Mouse (Mus musculus) spleen, postnatal 36 days (tissue): ENCODE data around the gene Nfatc3.

Source experiments
- DNase-seq, 2 experiments: peaks; one replicate each; pipeline ENCODE4 v3.0.0; 2022; ENCODE audit warnings: low spot score in 2 of 2, mixed read lengths in 1 of 2

Gene Nfatc3

GRCm38 (mm10) chr8:106146014-106146413, 87.4 kb downstream of the Nfatc3 start:
- no peak for DNase-seq

DNA sequence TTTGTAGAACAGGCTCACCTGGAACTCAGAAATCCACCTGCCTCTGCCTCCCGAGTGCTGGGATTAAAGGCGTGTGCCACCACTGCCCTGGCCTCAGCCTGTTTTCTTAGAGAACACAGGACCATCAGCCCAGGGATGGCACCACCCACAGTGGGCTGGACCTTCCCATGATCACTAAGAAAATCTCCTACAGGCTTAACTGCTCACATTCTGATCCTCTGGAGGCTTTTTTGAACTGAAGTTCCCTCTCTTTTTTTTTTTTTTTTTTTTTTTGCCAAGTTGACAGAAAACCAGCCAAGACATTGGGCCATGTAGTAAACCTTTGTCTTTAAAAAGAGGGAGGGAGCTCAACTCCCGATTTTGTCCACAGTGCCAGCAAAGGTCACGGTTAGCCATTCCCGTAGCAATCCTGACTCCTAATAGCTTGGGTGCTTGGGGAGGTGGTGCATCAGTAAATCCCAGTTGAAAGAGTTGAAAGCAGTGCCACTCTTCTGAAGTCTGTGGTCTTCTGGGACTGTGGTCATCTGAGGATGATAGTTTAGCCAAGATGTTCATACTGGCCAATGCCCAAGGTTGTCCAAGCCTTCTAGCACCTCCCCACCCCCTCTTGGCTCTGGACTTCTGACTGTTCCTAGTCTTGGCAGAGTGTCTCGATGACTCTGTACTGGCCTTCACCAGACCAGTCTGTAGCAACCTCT, 89.4 kb downstream of the Nfatc3 start:
- no peak for DNase-seq

- DNase-seq: no peak
These were observed 90.4 kb downstream of the Nfatc3 start for GRCm38 (mm10) chr8:106149025-106149424.

GRCm38 (mm10) chr8:106149801-106150652, 91.4 kb downstream of the Nfatc3 start, which contains the start of gene Pla2g15:
Gene Pla2g15 (plus strand): TSS chr8:106150399.
- peak; percentile 94 to 96 for DNase-seq

DNA sequence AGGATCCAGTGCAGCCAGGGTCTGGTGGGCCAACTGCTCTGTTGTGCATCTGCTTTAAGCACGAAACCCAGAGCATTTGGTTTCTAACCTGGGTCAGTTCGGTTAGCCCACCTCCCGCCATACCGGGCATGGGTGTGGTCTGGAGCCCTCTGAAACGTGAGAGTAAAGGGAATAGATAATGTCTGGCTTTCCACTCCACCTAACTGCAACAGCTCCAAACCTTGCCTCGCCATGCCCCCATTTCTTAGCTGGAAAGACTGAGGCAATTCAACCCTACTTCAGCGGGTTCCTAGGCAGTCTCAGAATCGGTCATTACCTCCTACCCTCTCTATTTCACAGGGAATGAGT, 92.0 kb downstream of the Nfatc3 start:
- DNase-seq: no peak

- DNase-seq: no peak
These were observed 92.4 kb downstream of the Nfatc3 start for GRCm38 (mm10) chr8:106151041-106151440.

- DNase-seq: no peak
These were observed 94.2 kb downstream of the Nfatc3 start for GRCm38 (mm10) chr8:106152876-106153275.

GRCm38 (mm10) chr8:106157419-106157818, 98.8 kb downstream of the Nfatc3 start:
- no peak for DNase-seq

- DNase-seq: no peak
These were observed 99.7 kb downstream of the Nfatc3 start for GRCm38 (mm10) chr8:106158381-106158780.

DNA sequence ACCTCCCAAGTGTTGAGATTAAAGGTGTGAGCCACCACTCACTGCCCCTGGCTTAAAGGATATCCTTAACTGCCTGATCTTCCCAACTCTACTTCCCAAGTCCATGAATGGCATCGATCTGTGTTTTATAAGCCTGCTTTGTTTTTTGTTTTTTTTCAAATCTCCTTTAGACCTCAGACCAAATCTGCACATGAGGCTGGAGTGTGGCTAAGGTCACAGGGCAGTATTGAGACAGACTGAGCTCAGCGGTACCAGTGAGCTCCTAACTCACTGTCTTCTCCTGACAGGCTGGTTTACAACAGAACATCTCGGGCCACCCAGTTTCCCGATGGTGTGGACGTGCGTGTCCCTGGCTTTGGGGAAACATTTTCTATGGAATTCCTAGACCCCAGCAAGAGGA, 101.2 kb downstream of the Nfatc3 start:
- DNase-seq: no peak

DNA sequence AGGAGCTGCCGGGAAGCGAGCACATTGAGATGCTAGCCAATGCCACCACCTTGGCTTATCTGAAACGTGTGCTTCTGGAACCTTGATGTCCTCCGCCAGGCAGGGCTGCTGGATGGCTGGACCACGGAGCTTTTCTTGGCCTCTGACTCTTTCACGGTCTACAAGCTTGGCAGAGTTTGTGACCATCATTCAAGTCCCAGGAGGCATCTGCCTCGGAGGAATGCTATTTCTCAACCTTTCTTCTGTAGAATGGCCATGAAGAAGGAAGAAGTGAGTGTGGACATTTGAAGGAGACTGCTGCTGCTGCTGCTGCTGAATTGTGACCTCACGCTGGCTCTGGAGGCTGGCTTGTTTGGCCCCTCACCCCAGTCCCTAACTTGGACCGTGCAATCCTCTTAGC, 104.6 kb downstream of the Nfatc3 start:
- no peak for DNase-seq

DNA sequence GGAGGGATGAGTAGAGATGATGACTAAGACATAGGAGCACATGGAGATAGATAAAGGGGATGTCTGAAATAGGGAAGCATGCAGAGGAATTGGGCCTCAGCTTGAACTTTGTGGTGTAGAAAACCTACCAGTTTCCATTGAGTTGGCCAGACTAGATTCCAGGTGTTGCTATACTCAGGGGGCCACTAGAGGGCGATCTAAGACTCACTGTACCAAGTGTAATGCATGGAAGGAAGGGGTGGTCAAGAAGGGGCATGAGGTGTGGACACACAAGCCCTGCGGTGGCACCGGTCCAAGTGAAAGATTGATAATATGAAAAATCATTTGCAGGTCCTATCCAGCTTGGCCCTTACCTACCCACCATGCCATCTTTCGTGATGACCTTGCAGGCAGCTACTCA, 106.8 kb downstream of the Nfatc3 start:
- peak; percentile 42 to 69 for DNase-seq

GRCm38 (mm10) chr8:106168356-106169016, 109.8 kb downstream of the Nfatc3 start, which contains the start of gene Slc7a6:
Gene Slc7a6 (plus strand): TSS chr8:106168857.
- DNase-seq: peak; percentile 88 to 89

GRCm38 (mm10) chr8:106169017-106169933, 110.6 kb downstream of the Nfatc3 start:
- DNase-seq: peak; percentile 15 to 32

DNA sequence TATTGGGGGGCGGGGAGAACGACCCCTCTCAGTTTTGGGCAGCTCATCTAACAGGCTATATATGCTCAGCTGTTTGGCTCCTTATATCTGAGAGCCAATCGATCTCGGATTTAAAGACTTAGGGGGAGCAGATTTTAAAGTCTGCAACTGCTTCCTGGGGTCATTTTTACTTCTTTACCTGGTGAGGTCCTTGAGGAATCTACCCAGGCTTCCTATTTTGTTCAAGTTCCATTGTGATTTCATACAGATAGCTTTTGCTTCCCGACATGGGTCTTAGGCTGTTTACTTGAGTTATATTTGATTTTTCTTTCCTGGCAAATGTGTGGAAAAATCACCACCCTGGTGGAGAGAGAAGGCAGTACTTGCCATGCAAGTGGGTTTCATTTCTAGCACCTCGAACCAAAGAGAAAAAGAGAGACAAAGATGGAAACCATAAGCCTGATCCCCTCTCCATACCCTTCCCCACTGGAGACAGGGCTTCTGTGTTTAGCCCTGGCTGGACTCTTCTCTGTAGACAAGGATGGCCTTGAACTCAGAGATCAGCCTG, 111.4 kb downstream of the Nfatc3 start:
- DNase-seq: no peak

- no peak for DNase-seq
These were observed 114.9 kb downstream of the Nfatc3 start for GRCm38 (mm10) chr8:106173566-106173965.

- DNase-seq: no peak
These were observed 118.3 kb downstream of the Nfatc3 start for GRCm38 (mm10) chr8:106176891-106177290.

DNA sequence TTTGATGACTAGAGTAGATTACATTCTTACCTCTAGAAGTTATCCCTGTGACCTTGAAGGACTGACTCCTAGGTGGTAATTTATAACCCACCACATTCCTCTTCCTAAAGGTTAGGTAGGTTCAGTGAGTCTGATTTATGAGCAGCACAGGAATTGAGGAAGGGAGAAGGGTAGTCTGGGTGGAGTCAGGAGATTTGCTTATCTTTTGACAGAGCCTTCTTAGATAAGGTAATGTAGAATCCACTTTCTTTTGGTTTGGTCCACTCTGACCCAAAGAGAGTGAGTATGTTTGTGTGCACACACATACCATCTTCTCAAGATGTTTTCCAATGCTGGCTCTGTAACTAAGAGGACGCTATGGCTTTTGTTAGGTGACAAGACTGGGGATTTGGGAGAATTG, 119.0 kb downstream of the Nfatc3 start:
- no peak for DNase-seq

GRCm38 (mm10) chr8:106178428-106178827, 119.8 kb downstream of the Nfatc3 start:
- DNase-seq: no peak
